In the genomic region with DNA sequence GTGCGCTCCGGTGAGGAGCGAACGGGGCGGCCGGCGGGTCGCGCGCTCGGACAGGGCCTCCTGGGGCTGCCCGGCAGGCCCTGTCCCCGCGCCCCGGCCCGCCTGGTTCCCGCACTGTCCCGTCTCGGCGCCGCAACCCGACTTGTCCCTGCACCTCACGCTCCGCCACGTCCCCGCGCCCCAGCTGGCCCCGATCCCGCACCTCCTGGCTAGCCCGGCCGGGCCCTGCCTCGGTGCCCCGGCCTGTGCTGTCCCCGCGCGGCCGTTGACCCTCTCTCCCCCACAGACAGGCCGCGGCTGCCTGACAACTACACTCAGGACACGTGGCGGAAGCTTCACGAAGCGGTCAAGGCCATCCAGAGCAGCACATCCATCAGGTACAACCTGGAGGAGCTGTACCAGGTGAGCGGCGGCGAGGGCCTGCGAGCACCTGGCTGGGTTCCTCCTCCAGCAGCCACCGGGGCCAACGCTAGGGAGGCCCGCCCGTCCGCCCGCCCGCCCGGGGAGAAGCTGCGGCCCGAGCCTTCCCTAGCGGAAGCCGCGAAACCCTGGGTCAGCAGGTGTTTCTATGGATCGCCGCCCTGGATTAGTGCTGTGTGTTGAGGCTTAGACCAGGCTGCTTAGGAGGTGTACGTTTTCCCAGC, we compare ENCODE assay signal across 7 mouse cellular contexts. TPM values are rescaled to one million over a fixed set of nuclear protein-coding genes. Genes with fewer than 3 reads are reported as not detected.
DNase-seq lines count a peak whose midpoint lies in the region; ATAC-seq lines count a peak whose summit lies in the region.

No protein-coding gene starts in this region.

- no peaks in the 10 kb centered on the region for H3K9me3 ChIP-seq in kidney, embryonic 15.5 days (replicated peaks)

- peaks cover 19% of the 10 kb centered on the region for H3K36me3 ChIP-seq in kidney, embryonic 15.5 days
- no peaks in the 10 kb centered on the region for H3K36me3 ChIP-seq in splenic B cell, adult 2 months (ENCODE audit: control insufficient read depth, insufficient read depth, low read length, poor library complexity, severe bottlenecking)

- peaks cover 37% of the 10 kb centered on the region for H3K4me1 ChIP-seq in kidney, embryonic 15.5 days

- DNase-seq in right cerebral cortex, postnatal 14 days, result peak; percentile 63
- DNase-seq in right cerebral cortex, postnatal 25 days, result no peak
- DNase-seq in brain, adult 2 months (ENCODE audit: low read depth, low spot score), result peak; percentile 27
- peak; percentile 9 to 26 for DNase-seq in frontal cortex, postnatal 25 days (ENCODE audit: low spot score in 2 of 2)
- DNase-seq in lung, postnatal 25 days (ENCODE audit: low spot score), result peak; percentile 10
- peak; percentile 41 for DNase-seq in splenic B cell, adult 2 months (ENCODE audit: low read depth, low spot score)

- H3K4me3 ChIP-seq in kidney, embryonic 15.5 days (replicated peaks), result peak overlapping the region; percentile 96

- H3K27me3 ChIP-seq in kidney, embryonic 15.5 days, result no peaks in the 10 kb centered on the region
- no peaks in the 10 kb centered on the region for H3K27me3 ChIP-seq in splenic B cell, adult 2 months (ENCODE audit: control insufficient read depth, insufficient read depth, low read length, poor library complexity, severe bottlenecking)

- H3K27ac ChIP-seq in kidney, embryonic 15.5 days, result peak overlapping the region; percentile 92

- peak; percentile 74 for ATAC-seq in kidney, embryonic 15.5 days (replicated peaks; ENCODE audit: low FRiP score)

- WGBS in kidney, embryonic 15.5 days, result 0% methylated on average over 39 of the region's 63 CpGs

- peak overlapping the region; percentile 97 for H3K9ac ChIP-seq in kidney, embryonic 15.5 days

- peak overlapping the region; percentile 94 for H3K4me2 ChIP-seq in kidney, embryonic 15.5 days

RNA-seq across cellular contexts. Expression of a gene that starts 0.6 kb away (rescaled TPM):
- 104 and 105 TPM in 2 replicates for polyA plus RNA-seq in kidney, embryonic 15.5 days (2015; fragmentation: Nextera tagmentation; extraction: Ambion mirVana)

RNA-seq across cellular contexts. Expression of a gene that starts 0.8 kb away (rescaled TPM):
- polyA plus RNA-seq in kidney, embryonic 15.5 days (2015; fragmentation: Nextera tagmentation; extraction: Ambion mirVana), result 42.8 and 45.5 TPM in 2 replicates

RNA-seq across cellular contexts. Expression of a gene that starts 45.3 kb away (rescaled TPM):
- 1.6 and 1.9 TPM in 2 replicates for polyA plus RNA-seq in kidney, embryonic 15.5 days (2015; fragmentation: Nextera tagmentation; extraction: Ambion mirVana)

RNA-seq across cellular contexts. Expression of a gene that starts 52.9 kb away (rescaled TPM):
- polyA plus RNA-seq in kidney, embryonic 15.5 days (2015; fragmentation: Nextera tagmentation; extraction: Ambion mirVana), result 299 and 302 TPM in 2 replicates
